Mouse (Mus musculus) limb, embryonic 12.5 days (tissue): Measurements from ENCODE around the gene A4galt. TPM values are rescaled to one million over a fixed set of nuclear protein-coding genes. Genes with fewer than 3 reads are reported as not detected.

Experiments used
- ATAC-seq: fragments of 200-750 bp; cut with Nextera tagmentation; 2 replicates; pipeline ENCODE4 v1.8.0; 2017; ENCODE audit warnings: low read depth, moderate TSS enrichment; ENCODE audit not compliant: insufficient number of reproducible peaks, insufficient read depth, low FRiP score, low TSS enrichment
- H3K27ac ChIP-seq: fragments of 300-500 bp; sonication (generic); 2 replicates; pipeline ENCODE4 v1.5.1; 2016; ENCODE audit warnings: mild to moderate bottlenecking, moderate library complexity
- H3K27me3 ChIP-seq: fragments of 300-500 bp; sonication (generic); 2 replicates; pipeline ENCODE4 v1.6.1; 2016; ENCODE audit warnings: mild to moderate bottlenecking, moderate library complexity
- H3K36me3 ChIP-seq: fragments of 300-500 bp; sonication (generic); 2 replicates; pipeline ENCODE4 v1.6.1; 2016; ENCODE audit warnings: mild to moderate bottlenecking, moderate library complexity
- H3K4me1 ChIP-seq: fragments of 300-500 bp; sonication (generic); replicated peaks from 2 replicates; pipeline ENCODE4 v1.6.1; 2016
- H3K4me2 ChIP-seq: fragments of 300-500 bp; sonication (generic); 2 replicates; pipeline ENCODE4 v1.6.1; 2016; ENCODE audit warnings: mild to moderate bottlenecking, moderate library complexity
- H3K4me3 ChIP-seq: fragments of 300-500 bp; sonication (generic); replicated peaks from 2 replicates; pipeline ENCODE4 v1.5.1; 2016; ENCODE audit warnings: mild to moderate bottlenecking
- H3K9ac ChIP-seq: fragments of 300-500 bp; sonication (generic); replicated peaks from 2 replicates; pipeline ENCODE4 v1.6.1; 2016; ENCODE audit warnings: mild to moderate bottlenecking, moderate library complexity
- H3K9me3 ChIP-seq: fragments of 300-500 bp; sonication (generic); 2 replicates; pipeline ENCODE4 v1.6.1; 2016; ENCODE audit warnings: mild to moderate bottlenecking, moderate library complexity
- WGBS: fragments of 180-500 bp; shearing (Covaris S2); methylation state at CpG from one replicate; pipeline ENCODE4 v1.1.7; 2016; 5-methylcytosine and 5-hydroxymethylcytosine counted together
- polyA plus RNA-seq: library from polyadenylated mRNA; unstranded; fragments of >200 nt; fragmentation: Nextera tagmentation; extraction: Ambion mirVana; gene quantifications from 2 replicates; pipeline ENCODE4 v1.2.1, GENCODE M21; 2016

A4galt gene
- polyA plus RNA-seq, 1 experiment from 2014 or later: 0.16 TPM

DNA sequence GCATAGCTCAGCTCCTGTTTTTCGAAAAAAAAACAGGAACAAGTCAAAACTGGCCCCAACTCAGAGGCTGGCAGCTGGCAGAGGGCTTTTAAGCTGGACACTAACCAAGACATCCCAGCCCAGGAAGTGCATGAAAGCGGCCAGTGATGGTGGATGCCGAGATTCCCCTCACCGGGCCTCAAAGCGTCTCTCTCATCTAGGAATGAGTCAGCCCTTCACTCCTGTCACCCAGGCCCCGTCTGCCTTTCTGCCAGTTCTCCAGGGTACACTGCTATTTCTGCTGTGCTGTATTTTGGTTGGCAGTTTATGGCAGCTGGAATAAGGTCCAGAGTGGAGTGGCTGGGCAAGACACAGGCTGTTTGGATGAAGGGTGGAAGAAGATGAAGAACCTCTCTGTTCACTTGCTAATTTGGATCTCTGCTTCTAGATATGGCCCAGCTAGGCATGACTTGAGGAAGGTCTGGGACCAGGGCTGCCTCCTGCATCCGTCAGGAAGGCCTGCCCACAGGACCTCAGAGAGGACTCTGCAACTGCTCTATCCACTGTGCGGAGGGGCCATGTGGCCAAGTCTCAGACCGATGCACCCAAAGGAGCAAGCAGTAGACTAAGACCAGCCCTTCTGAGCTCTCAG lies 27.3 kb downstream of the A4galt start:
- Histone ChIP-seq H3K4me3 (no peak overlapping the region), H3K27ac (peak overlapping the region; percentile 90), H3K9ac (no peak overlapping the region), H3K9me3 (peaks cover 4% of the 10 kb centered on the region; the same call in 1 of the 2 replicates), H3K4me2 (peak overlapping the region; percentile 20; the same call in 1 of the 2 replicates), H3K36me3 (no peaks in the 10 kb centered on the region), H3K4me1 (peaks cover 27% of the 10 kb centered on the region), H3K27me3 (no peaks in the 10 kb centered on the region)
- no peak for ATAC-seq
- WGBS: 52% methylated on average over 9 of the region's 9 CpGs

GRCm38 (mm10) chr15:83223208-83223962 lies 28.2 kb downstream of the A4galt start:
- peak overlapping the region; percentile 20 for H3K4me2 ChIP-seq
- peaks cover 27% of the 10 kb centered on the region for H3K4me1 ChIP-seq
- H3K36me3 ChIP-seq: no peaks in the 10 kb centered on the region
- no peak overlapping the region for H3K9ac ChIP-seq
- H3K27me3 ChIP-seq: no peaks in the 10 kb centered on the region
- 40% methylated on average over 11 of the region's 11 CpGs for WGBS
- H3K27ac ChIP-seq: peak overlapping the region; percentile 90
- H3K9me3 ChIP-seq: peaks cover 4% of the 10 kb centered on the region; the same call in 1 of the 2 replicates
- ATAC-seq: peak; percentile 91
- no peak overlapping the region for H3K4me3 ChIP-seq

GRCm38 (mm10) chr15:83221721-83222120 lies 29.9 kb downstream of the A4galt start:
- no peak for ATAC-seq
- H3K4me3 ChIP-seq: no peak overlapping the region
- no peaks in the 10 kb centered on the region for H3K27me3 ChIP-seq
- peaks cover 27% of the 10 kb centered on the region for H3K4me1 ChIP-seq
- H3K4me2 ChIP-seq: no peak overlapping the region
- no peaks in the 10 kb centered on the region for H3K36me3 ChIP-seq
- WGBS: 89% methylated on average over 4 of the region's 4 CpGs
- peaks cover 4% of the 10 kb centered on the region; the same call in 1 of the 2 replicates for H3K9me3 ChIP-seq
- H3K9ac ChIP-seq: no peak overlapping the region
- H3K27ac ChIP-seq: no peak overlapping the region

- Histone ChIP-seq H3K36me3 (no peaks in the 10 kb centered on the region), H3K27me3 (no peaks in the 10 kb centered on the region), H3K9me3 (peaks cover 4% of the 10 kb centered on the region; the same call in 1 of the 2 replicates), H3K4me3 (no peak overlapping the region), H3K4me1 (peaks cover 40% of the 10 kb centered on the region), H3K4me2 (no peak overlapping the region), H3K9ac (0 out of 2 replicates have a peak overlapping the region, but pooled peaks have one; percentile 31), H3K27ac (no peak overlapping the region)
- WGBS: 68% methylated on average over 9 of the region's 9 CpGs
- ATAC-seq: no peak
These were observed 31.1 kb downstream of the A4galt start for GRCm38 (mm10) chr15:83220368-83221013.

DNA sequence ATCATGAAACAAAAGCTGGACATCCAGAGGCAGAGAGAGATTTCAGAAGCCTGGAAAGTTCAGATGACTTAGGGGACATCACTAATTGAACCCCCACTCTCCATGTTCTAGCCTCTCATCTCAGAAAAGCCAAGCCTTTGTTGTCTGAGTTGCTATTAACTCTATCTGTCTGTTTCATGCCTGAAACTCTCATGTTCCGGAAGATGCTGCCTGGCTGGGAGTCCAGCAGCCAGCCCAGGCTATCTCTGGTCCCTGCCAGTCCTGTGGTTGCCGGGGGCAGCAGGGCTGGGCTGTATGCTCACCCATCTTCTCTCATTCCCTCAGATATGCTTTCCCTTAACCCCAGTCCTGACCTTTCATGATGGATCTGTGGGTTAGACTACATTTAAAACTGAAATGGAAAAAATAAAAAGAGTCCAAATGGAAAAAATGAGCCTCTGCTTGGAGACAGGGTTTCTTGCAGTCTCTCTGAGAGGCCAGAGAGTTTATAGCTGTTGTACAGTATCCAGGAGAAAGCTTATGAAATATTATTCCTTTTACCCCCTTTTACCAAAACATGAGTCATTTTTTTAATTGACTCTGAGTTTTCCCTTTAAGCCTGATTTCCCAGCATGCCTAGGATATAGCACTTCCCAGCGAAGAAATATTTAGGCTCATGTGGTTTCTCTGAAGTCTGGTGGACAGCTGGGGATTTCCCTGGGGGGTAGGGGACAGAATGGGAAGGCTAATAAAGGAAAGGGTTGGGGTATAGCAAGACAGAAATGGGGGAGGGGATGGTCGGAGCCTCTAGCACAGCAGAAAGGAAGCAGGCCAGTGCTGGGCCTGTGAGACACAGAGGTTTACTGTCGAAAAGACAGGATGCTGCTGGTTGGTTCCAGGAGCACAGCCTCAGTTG lies 36.0 kb downstream of the A4galt start:
- ATAC-seq: peak; percentile 76; the same call in 1 of the 2 replicates
- WGBS: 32% methylated on average over 5 of the region's 5 CpGs

GRCm38 (mm10) chr15:83210229-83210628 lies 41.3 kb downstream of the A4galt start:
- Histone ChIP-seq H3K27ac (no peak overlapping the region), H3K9me3 (peaks cover 3% of the 10 kb centered on the region; the same call in 1 of the 2 replicates), H3K4me2 (peak overlapping the region; percentile 56), H3K27me3 (no peaks in the 10 kb centered on the region), H3K4me3 (peak overlapping the region; percentile 29), H3K36me3 (no peaks in the 10 kb centered on the region), H3K9ac (no peak overlapping the region), H3K4me1 (peaks cover 17% of the 10 kb centered on the region)
- WGBS: 22% methylated on average over 11 of the region's 11 CpGs
- no peak for ATAC-seq

More for the DNA sequence above, 36.0 kb downstream of the A4galt start:
- H3K27me3 ChIP-seq: no peaks in the 10 kb centered on the region
- H3K36me3 ChIP-seq: no peaks in the 10 kb centered on the region
- no peak overlapping the region for H3K9ac ChIP-seq
- peaks cover 7% of the 10 kb centered on the region for H3K9me3 ChIP-seq
- no peak overlapping the region for H3K4me2 ChIP-seq
- H3K4me1 ChIP-seq: peaks cover 15% of the 10 kb centered on the region
- no peak overlapping the region for H3K4me3 ChIP-seq
- H3K27ac ChIP-seq: peak overlapping the region; percentile 92

- no peak overlapping the region for H3K9ac ChIP-seq
- ATAC-seq: no peak
- no peaks in the 10 kb centered on the region for H3K27me3 ChIP-seq
- H3K4me2 ChIP-seq: peak overlapping the region; percentile 56
- 15% methylated on average over 10 of the region's 10 CpGs for WGBS
- H3K9me3 ChIP-seq: peaks cover 3% of the 10 kb centered on the region; the same call in 1 of the 2 replicates
- no peaks in the 10 kb centered on the region for H3K36me3 ChIP-seq
- H3K4me3 ChIP-seq: peak overlapping the region; percentile 29
- H3K4me1 ChIP-seq: peaks cover 20% of the 10 kb centered on the region
- H3K27ac ChIP-seq: peak overlapping the region; percentile 51; the same call in 1 of the 2 replicates
These were observed 41.9 kb downstream of the A4galt start for GRCm38 (mm10) chr15:83209719-83210118.

DNA sequence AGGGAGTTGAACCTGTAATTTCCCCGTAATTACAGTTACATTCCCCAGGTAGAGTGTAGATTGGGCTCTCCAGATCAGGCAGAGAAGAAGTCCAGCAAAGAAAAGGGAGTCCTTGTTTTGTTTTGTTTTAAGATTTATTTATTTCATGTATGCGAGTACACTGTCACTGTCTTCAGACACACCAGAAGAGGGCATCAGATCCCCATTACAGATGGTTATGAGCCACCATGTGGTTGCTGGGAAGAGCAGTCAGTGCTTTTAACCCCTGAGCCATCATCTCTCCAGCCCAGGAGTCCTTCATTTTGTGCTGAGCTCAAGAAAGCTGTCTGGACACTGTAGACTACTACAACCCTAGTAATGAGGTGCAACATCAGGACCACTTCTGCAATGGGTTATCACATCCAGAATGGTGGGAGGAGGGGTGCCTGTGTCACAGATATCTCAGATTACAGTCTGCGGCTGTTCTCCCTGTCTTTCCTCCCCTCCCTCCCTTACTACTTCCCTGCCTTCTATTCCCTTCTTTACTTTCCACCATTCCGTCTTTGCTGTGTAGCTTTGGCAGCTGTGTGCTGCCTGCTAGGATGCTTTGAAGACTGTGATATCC lies 42.4 kb downstream of the A4galt start:
- Histone ChIP-seq H3K4me2 (peak overlapping the region; percentile 56), H3K27me3 (no peaks in the 10 kb centered on the region), H3K9me3 (peaks cover 3% of the 10 kb centered on the region; the same call in 1 of the 2 replicates), H3K36me3 (no peaks in the 10 kb centered on the region), H3K4me1 (peaks cover 26% of the 10 kb centered on the region), H3K4me3 (peak overlapping the region; percentile 29), H3K9ac (no peak overlapping the region), H3K27ac (peak overlapping the region; percentile 51; the same call in 1 of the 2 replicates)
- WGBS: 36% methylated on average over 4 of the region's 4 CpGs
- ATAC-seq: no peak

GRCm38 (mm10) chr15:83204731-83205451 lies 46.7 kb downstream of the A4galt start:
- H3K36me3 ChIP-seq: no peaks in the 10 kb centered on the region
- no peaks in the 10 kb centered on the region; the same call in 1 of the 2 replicates for H3K27me3 ChIP-seq
- WGBS: 12% methylated on average over 9 of the region's 10 CpGs
- H3K9ac ChIP-seq: no peak overlapping the region
- no peak overlapping the region for H3K4me3 ChIP-seq
- peak; percentile 71 for ATAC-seq
- H3K27ac ChIP-seq: no peak overlapping the region
- peak overlapping the region; percentile 42 for H3K4me2 ChIP-seq
- peaks cover 26% of the 10 kb centered on the region for H3K4me1 ChIP-seq
- H3K9me3 ChIP-seq: no peaks in the 10 kb centered on the region
